Mouse (Mus musculus): ENCODE data around the gene Smg7.

GRCm38 (mm10) chr1:152788121-152788660, 114.3 kb downstream of the Smg7 start:
- no peak for TF ChIP-seq POLR2A (IDR thresholded peaks at IDR 0.05; ENCODE audit: borderline replicate concordance, extremely low read depth, insufficient read depth, insufficient read length, poor library complexity, severe bottlenecking)
- TF ChIP-seq CTCF (IDR thresholded peaks at IDR 0.05; ENCODE audit: borderline replicate concordance, extremely low read depth, insufficient read depth, insufficient read length), result no peak
